Mouse (Mus musculus) megakaryocyte progenitor cell, adult 5-6 weeks (primary cell): ENCODE results near the gene Gm21981. TPM values are rescaled to one million over a fixed set of nuclear protein-coding genes. Genes with fewer than 3 reads are reported as not detected.

Experiments used
- ATAC-seq: replicated peaks from 2 replicates; pipeline ENCODE4 v1.8.0; 2016; ENCODE audit warnings: mild to moderate bottlenecking, moderate TSS enrichment, inconsistent platforms; ENCODE audit not compliant: poor library complexity
- total RNA-seq, 2 experiments: library from RNA; stranded (forward) in 1 of 2; stranded (reverse) in 1 of 2; fragments of 157-497, 149-512 nt in 1 of 2; fragments of 200-1000 nt in 1 of 2; gene quantifications; 2 replicates each; pipeline versions ENCODE4 v1.2.3 to v1.2.4; 2015 to 2017

Gene Gm21981
- total RNA-seq (2015) (0.54 TPM in 1 of 2 replicates, not detected in the other), total RNA-seq (2017) (not detected in 2 replicates)

- no peak for ATAC-seq
Measured at GRCm38 (mm10) chr17:47694442-47694502, at the start of gene Gm21981. Gene Gm21981 (minus strand): TSS chr17:47694455.

DNA sequence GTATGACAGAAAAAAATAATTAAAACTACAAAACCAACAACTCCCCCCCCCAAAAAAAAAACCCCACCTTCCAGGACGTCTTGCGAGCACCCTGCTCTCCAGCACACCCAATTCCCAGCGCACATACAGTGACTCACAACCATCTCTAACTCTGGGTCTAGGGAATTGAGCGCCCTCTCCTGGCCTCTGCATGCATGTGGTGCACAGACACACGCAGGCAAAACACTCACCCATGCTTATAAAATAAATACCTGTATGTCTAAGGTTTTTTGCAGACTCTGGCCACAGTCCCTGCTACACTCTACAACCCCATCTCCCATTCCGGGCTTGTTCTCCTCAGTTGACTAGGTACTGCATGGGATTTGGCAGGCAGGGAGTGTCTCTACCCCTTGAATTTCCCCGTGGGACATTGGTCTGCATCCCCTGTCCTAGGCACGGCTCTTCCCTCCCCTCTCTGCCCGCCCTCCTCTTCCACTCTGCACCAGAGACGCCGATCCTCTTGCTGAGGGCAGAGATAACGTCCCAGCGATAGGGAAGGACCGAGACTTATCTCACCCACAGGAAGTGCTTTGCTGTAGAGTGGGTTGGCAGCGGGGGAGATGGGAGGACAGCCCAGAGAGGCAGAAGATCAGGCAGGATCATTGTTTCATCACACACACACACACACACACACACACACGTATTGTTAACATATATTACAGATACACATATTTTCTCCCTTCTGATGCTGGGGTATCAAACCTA, 48.9 kb upstream of the Gm21981 start:
- ATAC-seq = peak; percentile 70

- no peak for ATAC-seq
Measured at GRCm38 (mm10) chr17:47740186-47740585, 45.9 kb upstream of the Gm21981 start.

- ATAC-seq = no peak
Measured at GRCm38 (mm10) chr17:47738879-47739798, 44.9 kb upstream of the Gm21981 start.

DNA sequence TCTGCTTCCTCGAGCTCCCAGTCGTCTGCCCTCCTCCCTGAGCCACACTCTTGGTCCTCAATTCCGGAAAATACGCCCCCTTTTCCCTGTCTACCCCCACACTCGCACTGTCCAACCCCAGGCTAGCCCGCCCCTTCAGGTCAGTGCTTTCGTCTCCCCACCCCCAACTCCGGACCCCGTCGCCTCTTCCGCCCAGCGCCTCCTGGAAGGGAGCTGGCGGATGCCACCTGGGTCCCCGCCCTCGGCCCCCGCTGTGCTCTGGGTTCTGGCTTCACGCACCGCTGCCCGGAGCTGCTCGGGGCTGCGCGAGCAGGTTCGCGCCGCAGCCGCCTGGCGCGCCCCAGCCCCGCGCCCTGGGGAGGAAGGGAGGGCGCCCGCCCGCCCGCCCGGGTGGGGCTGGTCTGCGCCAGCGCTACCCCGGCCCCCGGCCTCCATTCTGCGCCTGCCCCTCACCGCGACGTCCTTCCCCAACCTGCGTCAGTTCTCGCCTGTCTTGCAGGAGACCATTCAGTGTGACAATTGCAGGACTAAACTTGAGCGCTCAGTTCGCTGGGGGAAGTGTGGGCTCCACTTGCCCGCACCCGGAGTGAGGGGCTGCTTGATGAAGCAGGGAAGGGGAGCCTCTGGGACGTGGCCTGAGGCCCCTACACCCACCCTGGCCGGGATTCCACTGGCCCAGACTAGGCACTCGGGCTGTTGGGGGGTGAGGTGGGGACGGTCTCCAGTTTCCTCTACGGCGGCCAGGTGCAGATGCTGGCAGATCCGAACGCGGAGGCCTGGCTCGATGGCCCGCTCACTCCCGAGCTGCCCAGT, 44.0 kb upstream of the Gm21981 start:
- peak; percentile 1; the same call in 1 of the 2 replicates for ATAC-seq

GRCm38 (mm10) chr17:47737271-47738065, 43.2 kb upstream of the Gm21981 start:
- peak; percentile 63 for ATAC-seq

DNA sequence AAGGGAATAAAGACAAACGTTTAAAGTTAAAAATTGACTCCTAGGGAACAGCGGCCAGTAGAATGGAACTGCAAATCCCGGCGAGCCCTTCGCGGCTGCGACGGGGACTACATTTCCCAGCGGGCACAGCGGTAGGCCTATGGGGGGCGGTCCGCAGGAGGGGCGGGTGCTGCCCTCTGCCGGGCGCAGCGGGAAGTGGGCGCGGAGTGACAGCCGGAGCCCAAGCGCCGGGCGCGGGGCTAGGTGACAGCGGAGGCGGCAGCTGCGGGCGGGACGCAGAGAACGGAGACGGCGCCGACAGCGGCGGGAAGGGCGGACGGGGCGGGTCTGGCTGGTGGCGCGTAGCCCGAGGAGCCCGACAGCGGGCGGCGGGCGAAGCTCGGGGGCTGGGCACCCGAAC, 42.6 kb upstream of the Gm21981 start, which contains the start of gene Tfeb:
Tfeb (plus strand) TSS at position 175 of the 400 bp plus-strand sequence.
- peak; percentile 91 for ATAC-seq

- no peak for ATAC-seq
Measured at GRCm38 (mm10) chr17:47735553-47736100, 41.4 kb upstream of the Gm21981 start.

GRCm38 (mm10) chr17:47730633-47731575, 36.6 kb upstream of the Gm21981 start:
- ATAC-seq = no peak

DNA sequence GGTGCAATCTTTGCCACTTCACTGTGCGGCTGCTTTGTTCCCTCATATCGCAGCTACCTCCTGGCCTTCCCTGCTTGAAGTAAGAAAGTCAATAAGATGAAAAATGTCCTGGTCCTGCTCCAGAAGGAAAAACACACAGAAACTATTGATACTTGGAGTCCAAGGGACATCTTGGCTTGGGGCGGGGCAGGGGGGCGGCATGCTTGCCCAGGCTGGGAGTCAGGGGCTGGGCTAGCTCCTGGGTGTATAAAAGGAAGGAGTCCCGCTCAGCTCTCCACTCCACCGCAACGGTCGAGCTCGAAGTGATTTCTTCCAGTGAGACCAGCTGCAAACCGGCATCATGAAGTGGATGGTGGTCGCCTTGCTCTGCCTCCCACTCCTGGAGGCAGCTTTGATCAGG, 32.3 kb upstream of the Gm21981 start, which contains the start of gene Pgc:
Pgc (plus strand) TSS at position 277 of the 400 bp plus-strand sequence.
- ATAC-seq = no peak

DNA sequence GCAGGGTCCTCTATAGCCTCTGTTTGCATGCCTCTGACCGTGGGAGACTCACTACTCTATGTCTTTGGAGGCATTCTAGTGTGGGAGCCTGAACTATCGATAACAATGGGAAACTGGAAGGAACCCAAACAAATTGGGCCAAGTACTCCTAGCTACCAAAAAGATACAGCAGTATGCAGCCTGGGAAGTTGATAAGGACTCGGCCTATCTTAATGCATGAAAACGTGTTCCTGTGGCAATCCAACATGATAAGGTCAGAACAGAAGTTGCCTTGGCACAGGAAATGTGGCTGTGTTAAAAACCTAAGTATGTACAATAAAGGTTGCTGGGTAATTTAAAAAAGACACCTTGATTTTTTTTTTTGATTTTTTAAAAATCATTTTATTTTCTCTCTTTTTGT, 26.9 kb upstream of the Gm21981 start:
- ATAC-seq = peak; percentile 79

DNA sequence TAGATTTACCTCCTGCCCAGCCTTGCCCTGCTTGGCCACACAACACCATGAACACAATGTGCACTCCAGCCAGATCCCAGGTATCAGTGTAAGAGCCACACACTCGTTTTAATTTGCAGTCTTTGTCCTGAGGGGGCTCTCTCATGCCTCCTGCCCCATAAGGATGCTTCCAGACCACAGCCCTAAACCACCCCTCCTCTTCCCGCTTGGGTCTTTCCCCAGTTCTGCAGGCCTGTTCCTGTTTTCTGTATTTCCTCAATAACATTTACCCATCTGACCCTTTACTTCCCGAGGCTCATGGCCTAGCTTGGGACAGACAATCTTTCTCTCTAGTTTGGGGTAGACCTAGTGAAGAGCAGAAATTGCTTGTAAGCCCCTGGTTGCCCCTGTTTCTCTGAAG, 20.8 kb upstream of the Gm21981 start:
- ATAC-seq = peak; percentile 72

- ATAC-seq = no peak
Measured at GRCm38 (mm10) chr17:47712889-47713571, 18.8 kb upstream of the Gm21981 start.

DNA sequence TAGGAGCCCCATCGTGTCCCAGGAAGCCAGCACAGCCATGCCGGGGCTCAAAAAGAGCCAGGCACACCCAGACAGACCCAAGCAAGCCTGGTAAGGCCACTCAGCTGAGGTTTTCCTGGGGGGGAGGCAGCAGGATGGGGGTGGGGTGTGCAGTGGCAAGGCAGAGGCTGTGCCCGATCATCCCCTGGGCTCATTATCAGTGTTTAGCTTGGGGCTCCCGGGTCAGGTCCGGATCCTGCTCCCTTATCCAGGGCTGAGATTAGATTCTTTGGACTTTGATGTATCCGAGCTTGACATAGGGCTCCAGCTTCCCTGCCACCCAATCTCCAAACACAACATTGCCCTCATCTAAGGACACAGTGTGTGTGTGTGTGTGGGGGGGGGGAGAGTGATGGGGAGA, 17.6 kb upstream of the Gm21981 start:
- no peak for ATAC-seq

GRCm38 (mm10) chr17:47710036-47710435, 15.8 kb upstream of the Gm21981 start:
- ATAC-seq = no peak

- no peak for ATAC-seq
Measured at GRCm38 (mm10) chr17:47708972-47709371, 14.7 kb upstream of the Gm21981 start.

- no peak for ATAC-seq
Measured at GRCm38 (mm10) chr17:47707961-47708360, 13.7 kb upstream of the Gm21981 start.

DNA sequence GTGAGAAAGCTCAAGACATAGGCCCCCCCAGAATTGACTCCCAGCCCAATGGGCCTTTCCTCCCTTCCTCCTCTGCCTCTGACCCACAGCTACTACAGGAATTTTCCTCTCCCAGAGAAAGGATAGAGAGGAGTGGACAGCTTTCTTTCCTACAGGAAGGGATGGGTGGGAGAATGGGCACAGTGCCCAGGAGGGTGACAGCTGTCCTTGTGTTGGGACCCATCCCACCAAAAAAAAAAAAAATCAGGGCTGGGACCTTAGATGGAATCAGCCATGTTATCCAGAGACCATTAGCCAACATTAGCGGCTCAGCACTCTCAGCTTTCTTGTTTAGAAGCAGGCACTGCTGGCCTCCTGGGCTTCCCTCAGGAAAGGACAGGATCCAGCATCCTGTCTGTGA, 11.9 kb upstream of the Gm21981 start:
- ATAC-seq = no peak

DNA sequence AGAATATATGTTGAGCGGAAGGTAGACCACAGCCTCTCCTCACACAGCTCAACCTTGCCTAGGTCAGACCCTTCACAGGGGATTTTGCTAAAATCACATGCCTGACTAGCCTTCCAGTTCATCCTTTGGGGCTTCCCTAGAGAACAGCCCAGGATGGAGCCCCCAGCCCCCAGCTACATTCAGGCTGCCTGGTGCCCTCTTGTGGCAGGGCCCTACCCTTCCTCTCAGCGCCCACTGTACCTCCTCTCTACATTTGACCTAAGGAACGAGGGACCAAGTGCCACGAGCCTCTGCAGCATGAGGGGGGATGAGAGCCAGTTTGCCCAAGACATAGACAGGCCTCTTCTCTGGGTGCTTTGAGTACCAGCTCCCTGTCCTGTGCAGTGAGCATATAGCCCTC, 10.4 kb upstream of the Gm21981 start:
- ATAC-seq = no peak
